Mouse (Mus musculus): ENCODE measurements at regions not wholly inside any gene's neighbourhood (a gene's known extent, or its start where the extent isn't known, plus 50 kb on each side); places are given as distances from the start of the nearest gene placed in this dataset.

- no peak for ATAC-seq (ENCODE audit: insufficient number of reproducible peaks, low FRiP score, low TSS enrichment, low read depth)
- Histone ChIP-seq H3K27ac (replicated peaks) (no peak overlapping the region), H3K4me3 (replicated peaks) (no peak overlapping the region), H3K9ac (no peak overlapping the region), H3K36me3 (no peaks in the 10 kb centered on the region), H3K4me1 (peaks cover 9% of the 10 kb centered on the region), H3K9me3 (replicated peaks) (no peaks in the 10 kb centered on the region), H3K4me2 (replicated peaks) (no peak overlapping the region), H3K27me3 (peaks cover 46% of the 10 kb centered on the region)
- WGBS: 65% methylated on average over 5 of the region's 5 CpGs
Measured at GRCm38 (mm10) chr17:83074893-83075292, 140.2 kb upstream of the Pkdcc start.

GRCm38 (mm10) chr17:83077737-83078600, 137.1 kb upstream of the Pkdcc start:
- Histone ChIP-seq H3K27me3 (peaks cover 48% of the 10 kb centered on the region), H3K9me3 (replicated peaks) (no peaks in the 10 kb centered on the region), H3K27ac (replicated peaks) (no peak overlapping the region), H3K4me2 (replicated peaks) (no peak overlapping the region), H3K4me1 (peaks cover 22% of the 10 kb centered on the region), H3K36me3 (no peaks in the 10 kb centered on the region), H3K4me3 (replicated peaks) (no peak overlapping the region), H3K9ac (no peak overlapping the region)
- 38% methylated on average over 17 of the region's 17 CpGs for WGBS
- ATAC-seq (ENCODE audit: insufficient number of reproducible peaks, low FRiP score, low TSS enrichment, low read depth): no peak

GRCm38 (mm10) chr17:83078601-83079360, 136.3 kb upstream of the Pkdcc start:
- H3K9me3 ChIP-seq (replicated peaks): no peaks in the 10 kb centered on the region
- H3K4me3 ChIP-seq (replicated peaks): no peak overlapping the region
- peaks cover 49% of the 10 kb centered on the region for H3K27me3 ChIP-seq
- H3K36me3 ChIP-seq: no peaks in the 10 kb centered on the region
- WGBS: 22% methylated on average over 19 of the region's 19 CpGs
- no peak overlapping the region for H3K27ac ChIP-seq (replicated peaks)
- peaks cover 27% of the 10 kb centered on the region for H3K4me1 ChIP-seq
- no peak for ATAC-seq (ENCODE audit: insufficient number of reproducible peaks, low FRiP score, low TSS enrichment, low read depth)
- no peak overlapping the region for H3K9ac ChIP-seq
- H3K4me2 ChIP-seq (replicated peaks): no peak overlapping the region

GRCm38 (mm10) chr17:83079361-83079685, 135.8 kb upstream of the Pkdcc start:
- H3K27ac ChIP-seq (replicated peaks): no peak overlapping the region
- peaks cover 51% of the 10 kb centered on the region for H3K27me3 ChIP-seq
- no peak overlapping the region for H3K4me2 ChIP-seq (replicated peaks)
- H3K9me3 ChIP-seq (replicated peaks): no peaks in the 10 kb centered on the region
- no peak for ATAC-seq (ENCODE audit: insufficient number of reproducible peaks, low FRiP score, low TSS enrichment, low read depth)
- peaks cover 30% of the 10 kb centered on the region for H3K4me1 ChIP-seq
- no peak overlapping the region for H3K4me3 ChIP-seq (replicated peaks)
- H3K36me3 ChIP-seq: no peaks in the 10 kb centered on the region
- no peak overlapping the region for H3K9ac ChIP-seq
- WGBS: 52% methylated on average over 7 of the region's 7 CpGs

DNA sequence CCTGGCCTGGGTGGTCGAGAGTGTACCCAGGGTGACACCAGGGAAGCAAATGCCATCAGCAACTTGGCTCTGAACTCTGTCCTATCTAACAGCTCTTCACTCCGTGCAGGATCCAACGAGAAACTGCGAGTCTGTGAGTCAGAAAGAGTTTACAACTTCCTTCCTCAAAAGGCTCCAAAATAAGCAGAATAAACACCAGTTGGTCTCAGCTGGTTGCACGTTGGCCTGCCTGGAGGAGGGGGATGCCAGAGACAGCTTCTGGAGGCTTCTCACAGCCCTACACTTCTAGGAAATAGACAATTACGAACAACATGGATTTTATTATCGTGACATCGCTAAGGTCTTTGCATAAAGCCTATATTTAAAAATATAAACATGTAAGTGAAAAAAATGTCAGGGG, 133.4 kb upstream of the Pkdcc start:
- H3K36me3 ChIP-seq: no peaks in the 10 kb centered on the region
- H3K27me3 ChIP-seq: peaks cover 64% of the 10 kb centered on the region
- H3K27ac ChIP-seq (replicated peaks): no peak overlapping the region
- no peak overlapping the region for H3K4me3 ChIP-seq (replicated peaks)
- H3K4me1 ChIP-seq: peaks cover 30% of the 10 kb centered on the region
- H3K9me3 ChIP-seq (replicated peaks): no peaks in the 10 kb centered on the region
- no peak overlapping the region for H3K4me2 ChIP-seq (replicated peaks)
- ATAC-seq (ENCODE audit: insufficient number of reproducible peaks, low FRiP score, low TSS enrichment, low read depth): no peak
- no peak overlapping the region for H3K9ac ChIP-seq
- 28% methylated on average over 8 of the region's 8 CpGs for WGBS

DNA sequence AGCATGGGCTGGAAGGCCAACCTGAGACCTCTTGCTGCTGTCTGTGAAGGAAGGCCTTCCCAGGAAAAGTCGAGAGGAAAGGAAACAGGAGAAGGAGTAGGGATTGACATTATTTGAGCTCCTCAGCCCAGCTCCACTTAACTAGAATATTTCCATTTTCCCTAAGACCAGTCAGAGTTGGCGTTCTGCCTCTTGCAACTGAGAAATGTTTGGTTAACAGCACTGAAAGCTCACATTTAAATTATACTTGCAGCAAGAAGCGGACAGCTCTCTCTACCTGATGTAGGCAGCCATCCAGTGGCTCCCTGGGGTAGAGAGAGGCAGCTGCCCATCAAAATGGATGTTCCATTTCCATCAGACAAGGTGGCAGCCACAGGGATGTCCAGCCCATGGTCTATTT, 131.6 kb upstream of the Pkdcc start:
- Histone ChIP-seq H3K4me1 (peaks cover 27% of the 10 kb centered on the region), H3K27me3 (peaks cover 57% of the 10 kb centered on the region), H3K9me3 (replicated peaks) (no peaks in the 10 kb centered on the region), H3K36me3 (no peaks in the 10 kb centered on the region), H3K9ac (no peak overlapping the region), H3K4me3 (replicated peaks) (no peak overlapping the region), H3K4me2 (replicated peaks) (no peak overlapping the region), H3K27ac (replicated peaks) (no peak overlapping the region)
- no peak for ATAC-seq (ENCODE audit: insufficient number of reproducible peaks, low FRiP score, low TSS enrichment, low read depth)
- WGBS: 57% methylated on average over 3 of the region's 3 CpGs

DNA sequence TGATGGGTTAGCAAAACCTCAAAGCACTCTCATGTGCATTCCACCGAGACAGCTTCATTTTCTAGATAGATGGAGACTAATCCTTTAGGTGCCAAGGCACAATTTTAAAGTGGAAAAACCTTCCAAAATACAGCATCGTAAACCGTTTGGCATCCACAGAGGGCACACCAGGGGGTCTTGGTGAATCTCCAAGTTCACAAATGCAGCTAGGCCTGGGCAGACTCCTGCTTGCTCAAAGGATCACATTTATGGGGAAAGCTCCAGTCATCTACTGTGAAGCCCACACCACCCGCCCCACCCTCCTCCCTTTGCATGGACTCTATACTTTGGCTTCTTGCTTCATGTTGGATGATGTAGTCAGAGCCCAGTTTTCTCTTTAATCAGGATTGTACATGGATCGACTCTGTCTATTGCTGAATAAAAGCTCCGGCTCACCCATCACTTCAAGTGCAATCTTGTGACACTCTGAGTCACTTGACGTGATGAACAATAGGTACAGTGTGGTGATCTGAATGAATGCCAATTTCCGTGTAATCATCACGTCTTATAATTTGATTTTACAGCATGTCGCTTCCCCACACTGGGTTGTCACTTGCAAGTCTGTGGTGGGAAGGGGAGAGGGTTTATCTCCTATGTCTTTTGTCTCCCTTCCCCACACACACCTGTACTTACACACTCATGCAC, 129.2 kb upstream of the Pkdcc start:
- Histone ChIP-seq H3K4me1 (peaks cover 21% of the 10 kb centered on the region), H3K27me3 (peaks cover 63% of the 10 kb centered on the region), H3K4me2 (replicated peaks) (no peak overlapping the region), H3K9ac (no peak overlapping the region), H3K27ac (replicated peaks) (no peak overlapping the region), H3K9me3 (replicated peaks) (no peaks in the 10 kb centered on the region), H3K4me3 (replicated peaks) (no peak overlapping the region), H3K36me3 (no peaks in the 10 kb centered on the region)
- WGBS: 76% methylated on average over 10 of the region's 10 CpGs
- ATAC-seq (ENCODE audit: insufficient number of reproducible peaks, low FRiP score, low TSS enrichment, low read depth): no peak

DNA sequence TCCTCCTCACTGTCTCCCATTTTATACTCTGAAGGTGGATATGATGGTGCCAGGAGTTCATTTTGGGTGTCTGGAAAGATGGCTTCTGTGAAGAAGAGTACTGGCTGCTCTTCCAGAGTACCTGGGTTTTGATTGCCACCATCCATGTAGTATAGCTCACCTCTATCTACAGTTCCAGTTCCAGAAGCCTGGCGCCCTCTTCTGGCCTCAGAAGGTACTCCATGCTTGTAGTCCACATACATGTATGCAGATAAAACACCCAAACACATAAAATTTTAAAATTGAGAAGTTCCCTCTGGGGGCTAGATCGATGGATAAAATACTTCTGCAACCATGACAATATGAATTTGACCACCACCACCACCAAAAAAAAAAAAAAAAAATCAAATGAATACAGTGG, 128.4 kb upstream of the Pkdcc start:
- no peak for ATAC-seq (ENCODE audit: insufficient number of reproducible peaks, low FRiP score, low TSS enrichment, low read depth)
- Histone ChIP-seq H3K36me3 (no peaks in the 10 kb centered on the region), H3K9me3 (replicated peaks) (no peaks in the 10 kb centered on the region), H3K4me3 (replicated peaks) (no peak overlapping the region), H3K27ac (replicated peaks) (no peak overlapping the region), H3K9ac (no peak overlapping the region), H3K4me1 (peaks cover 17% of the 10 kb centered on the region), H3K4me2 (replicated peaks) (no peak overlapping the region), H3K27me3 (peaks cover 70% of the 10 kb centered on the region)
- WGBS: 84% methylated on average over 2 of the region's 2 CpGs

GRCm38 (mm10) chr17:83088471-83088870, 126.6 kb upstream of the Pkdcc start:
- Histone ChIP-seq H3K27ac (replicated peaks) (no peak overlapping the region), H3K4me1 (peaks cover 6% of the 10 kb centered on the region; the same call in 1 of the 2 replicates), H3K4me2 (replicated peaks) (no peak overlapping the region), H3K27me3 (peaks cover 79% of the 10 kb centered on the region), H3K9me3 (replicated peaks) (no peaks in the 10 kb centered on the region), H3K4me3 (replicated peaks) (no peak overlapping the region), H3K36me3 (no peaks in the 10 kb centered on the region), H3K9ac (no peak overlapping the region)
- WGBS: 65% methylated on average over 2 of the region's 2 CpGs
- ATAC-seq (ENCODE audit: insufficient number of reproducible peaks, low FRiP score, low TSS enrichment, low read depth): no peak

DNA sequence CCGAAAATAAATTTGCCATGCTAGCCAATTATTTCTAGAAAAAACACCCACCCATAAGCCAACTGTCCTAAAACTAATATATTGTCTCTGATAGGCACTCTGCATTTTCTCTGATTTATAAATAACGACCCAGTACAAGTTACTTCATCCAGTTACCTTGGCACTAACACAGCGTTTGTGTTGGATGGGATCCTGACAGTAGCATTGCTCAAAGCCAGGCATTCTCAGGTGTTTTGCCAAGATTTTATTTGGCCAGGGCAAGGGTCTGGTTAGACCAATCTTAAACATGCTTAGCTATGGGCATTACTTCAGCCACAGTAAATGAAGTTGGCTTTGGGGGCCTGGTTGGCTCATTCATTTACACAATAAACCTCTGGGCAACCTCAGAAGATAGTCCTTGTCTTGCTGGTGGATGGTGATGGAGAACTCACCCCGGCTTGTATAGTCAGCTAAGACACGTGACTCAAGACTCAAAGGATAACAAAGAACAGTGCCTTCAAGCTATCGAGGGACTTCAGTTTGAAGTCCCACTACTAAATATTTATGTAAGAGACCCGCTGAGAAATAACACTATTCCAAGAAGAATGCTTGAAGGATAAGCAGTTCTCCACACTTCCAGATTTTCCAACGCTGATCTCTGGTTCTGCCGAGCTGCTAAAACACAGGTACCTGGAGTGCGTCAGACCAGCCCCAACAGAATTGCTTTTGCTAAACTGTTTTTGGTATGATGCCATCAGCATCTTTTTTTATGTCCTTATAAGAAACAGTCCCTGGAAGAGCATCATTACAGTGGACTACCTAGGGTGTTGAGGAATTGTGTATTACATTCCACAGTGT, 125.0 kb upstream of the Pkdcc start:
- H3K27me3 ChIP-seq: peaks cover 82% of the 10 kb centered on the region

DNA sequence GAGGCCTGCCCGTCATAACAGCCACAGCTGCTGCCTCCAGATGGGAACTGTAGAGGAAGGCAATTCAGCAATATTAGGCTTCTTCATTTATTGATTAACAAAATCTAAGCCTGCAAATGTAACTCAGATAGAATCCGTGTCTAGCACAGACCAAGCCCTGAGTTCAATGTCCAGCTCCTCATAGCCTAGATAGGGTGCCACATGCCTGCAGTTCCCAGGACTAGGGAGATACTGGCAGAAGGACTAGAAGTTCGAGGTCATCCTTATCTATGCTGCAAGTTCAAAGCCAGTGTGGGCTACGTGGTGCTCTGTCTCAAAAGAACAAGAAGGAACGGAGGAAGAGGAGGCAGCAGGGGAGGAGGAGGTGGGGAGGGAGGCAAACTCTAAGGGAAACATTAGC, 121.2 kb upstream of the Pkdcc start:
- Histone ChIP-seq H3K9ac (no peak overlapping the region), H3K4me3 (replicated peaks) (no peak overlapping the region), H3K27ac (replicated peaks) (no peak overlapping the region), H3K36me3 (no peaks in the 10 kb centered on the region), H3K9me3 (replicated peaks) (no peaks in the 10 kb centered on the region), H3K4me2 (replicated peaks) (no peak overlapping the region), H3K4me1 (peaks cover 13% of the 10 kb centered on the region), H3K27me3 (peaks cover 71% of the 10 kb centered on the region)
- WGBS: 82% methylated on average over 5 of the region's 5 CpGs
- no peak for ATAC-seq (ENCODE audit: insufficient number of reproducible peaks, low FRiP score, low TSS enrichment, low read depth)

More for the DNA sequence above, 125.0 kb upstream of the Pkdcc start:
- no peaks in the 10 kb centered on the region for H3K36me3 ChIP-seq
- H3K9me3 ChIP-seq (replicated peaks): no peaks in the 10 kb centered on the region
- no peak overlapping the region for H3K27ac ChIP-seq (replicated peaks)
- no peak overlapping the region for H3K4me3 ChIP-seq (replicated peaks)
- 64% methylated on average over 10 of the region's 10 CpGs for WGBS
- no peaks in the 10 kb centered on the region for H3K4me1 ChIP-seq
- H3K4me2 ChIP-seq (replicated peaks): no peak overlapping the region
- H3K9ac ChIP-seq: no peak overlapping the region
- ATAC-seq (ENCODE audit: insufficient number of reproducible peaks, low FRiP score, low TSS enrichment, low read depth): no peak

All from embryonic facial prominence, embryonic 15.5 days (tissue).